Mouse (Mus musculus) bone marrow macrophage, adult 2 months (primary cell): ENCODE results near the gene Ankrd6.

Experiments used
- CTCF ChIP-seq: IDR thresholded peaks from 2 replicates; pipeline ENCODE4 v1.5.1; 2012; ENCODE audit warnings: low read depth, mild to moderate bottlenecking, low read length, moderate library complexity
- POLR2A ChIP-seq: IDR thresholded peaks from 2 replicates; pipeline ENCODE4 v1.6.1; 2012; ENCODE audit warnings: mild to moderate bottlenecking, low read depth, low read length, borderline replicate concordance

GRCm38 (mm10) chr4:32868858-32869257 lies 81.8 kb downstream of the Ankrd6 start:
- TF ChIP-seq POLR2A (no peak), CTCF (no peak)
